Mouse (Mus musculus): ENCODE measurements around the gene Zfp777. TPM values are rescaled to one million over a fixed set of nuclear protein-coding genes. Genes with fewer than 3 reads are reported as not detected.
A peak's percentile ranks its signal among the peaks of the same experiment; 100 is the strongest.

The Zfp777 gene
- polyA plus RNA-seq, 1 experiment from 2014 or later, result 2.4 TPM

DNA sequence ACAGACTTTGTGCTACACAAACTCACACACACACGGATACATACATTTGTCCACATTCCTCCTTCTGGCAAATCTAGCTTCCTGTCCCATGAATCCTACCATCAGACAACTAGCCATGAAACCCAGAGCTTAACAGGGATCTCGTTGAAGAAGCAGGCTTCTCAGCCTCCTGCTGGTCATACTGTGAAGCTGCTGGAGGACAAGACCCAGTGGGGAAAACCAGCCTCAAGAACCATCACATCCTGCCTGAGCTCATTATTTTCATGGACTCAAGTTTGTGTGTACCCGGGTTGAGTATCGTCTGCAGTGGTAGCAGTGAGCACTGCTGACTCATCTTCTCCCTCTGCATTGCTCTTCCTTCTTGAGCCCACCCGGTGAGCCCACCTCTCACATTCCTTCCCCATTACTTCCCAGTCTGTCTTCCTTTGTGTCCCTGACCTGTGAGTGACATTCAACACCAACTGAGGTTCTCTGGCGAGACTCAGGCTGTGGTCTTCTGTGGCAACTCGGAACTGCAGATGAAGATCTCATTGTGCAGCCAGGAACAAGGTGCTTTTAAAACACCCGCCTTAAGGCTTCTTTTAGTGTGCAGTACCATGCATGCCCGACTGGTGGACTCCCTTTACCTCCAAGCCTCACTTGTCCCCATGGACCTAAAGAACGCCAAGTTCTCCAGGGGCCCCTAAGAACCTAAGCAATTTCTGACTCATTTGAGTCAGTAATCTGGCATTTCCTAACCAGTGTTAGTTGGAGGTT lies 22.6 kb downstream of the Zfp777 start:
- H3K27me3 ChIP-seq, result no peaks in the 10 kb centered on the region
- no peak overlapping the region for H3K4me2 ChIP-seq
- no peak overlapping the region for H3K27ac ChIP-seq (replicated peaks)
- 67% methylated on average over 10 of the region's 10 CpGs for WGBS (ENCODE audit: insufficient replicate concordance)
- H3K9ac ChIP-seq, result no peak overlapping the region
- no peak for ATAC-seq (ENCODE audit: insufficient read depth)
- H3K9me3 ChIP-seq (replicated peaks), result no peaks in the 10 kb centered on the region
- H3K4me3 ChIP-seq (replicated peaks), result no peak overlapping the region
- no peaks in the 10 kb centered on the region for H3K4me1 ChIP-seq (replicated peaks)
- peaks cover 71% of the 10 kb centered on the region for H3K36me3 ChIP-seq (replicated peaks)

DNA sequence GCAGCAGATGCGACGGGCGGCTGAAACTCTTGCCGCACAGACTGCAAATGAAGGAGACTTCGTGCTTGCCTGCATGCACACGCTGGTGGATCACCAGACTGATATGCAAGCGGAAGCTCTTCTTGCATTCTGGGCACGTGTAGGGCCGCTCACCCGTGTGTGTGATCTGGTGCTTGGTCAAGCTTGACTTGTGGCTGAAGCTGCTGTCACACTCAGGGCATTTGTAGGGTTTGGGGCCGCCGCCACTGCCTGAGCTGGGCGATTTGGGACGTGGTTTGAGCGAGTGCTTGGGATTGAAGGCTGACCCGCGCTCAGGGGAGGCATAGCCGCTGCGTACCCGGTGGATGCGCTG lies 23.7 kb downstream of the Zfp777 start:
- H3K9ac ChIP-seq, result no peak overlapping the region
- 88% methylated on average over 21 of the region's 21 CpGs for WGBS (ENCODE audit: insufficient replicate concordance)

GRCm38 (mm10) chr6:48024330-48024993 lies 24.2 kb downstream of the Zfp777 start:
- H3K36me3 ChIP-seq (replicated peaks), result peaks cover 61% of the 10 kb centered on the region
- H3K9me3 ChIP-seq (replicated peaks), result no peaks in the 10 kb centered on the region
- no peaks in the 10 kb centered on the region for H3K4me1 ChIP-seq (replicated peaks)
- no peak overlapping the region for H3K27ac ChIP-seq (replicated peaks)
- H3K27me3 ChIP-seq, result no peaks in the 10 kb centered on the region
- WGBS (ENCODE audit: insufficient replicate concordance), result 86% methylated on average over 43 of the region's 43 CpGs
- H3K4me2 ChIP-seq, result no peak overlapping the region
- H3K4me3 ChIP-seq (replicated peaks), result no peak overlapping the region
- ATAC-seq (ENCODE audit: insufficient read depth), result peak; percentile 9; the same call in 1 of the 2 replicates
- H3K9ac ChIP-seq, result no peak overlapping the region

More for the DNA sequence above, 23.7 kb downstream of the Zfp777 start:
- Histone ChIP-seq H3K36me3 (replicated peaks) (peaks cover 64% of the 10 kb centered on the region), H3K4me1 (replicated peaks) (no peaks in the 10 kb centered on the region), H3K27me3 (no peaks in the 10 kb centered on the region), H3K4me2 (no peak overlapping the region), H3K4me3 (replicated peaks) (no peak overlapping the region), H3K27ac (replicated peaks) (no peak overlapping the region), H3K9me3 (replicated peaks) (no peaks in the 10 kb centered on the region)
- no peak for ATAC-seq (ENCODE audit: insufficient read depth)

DNA sequence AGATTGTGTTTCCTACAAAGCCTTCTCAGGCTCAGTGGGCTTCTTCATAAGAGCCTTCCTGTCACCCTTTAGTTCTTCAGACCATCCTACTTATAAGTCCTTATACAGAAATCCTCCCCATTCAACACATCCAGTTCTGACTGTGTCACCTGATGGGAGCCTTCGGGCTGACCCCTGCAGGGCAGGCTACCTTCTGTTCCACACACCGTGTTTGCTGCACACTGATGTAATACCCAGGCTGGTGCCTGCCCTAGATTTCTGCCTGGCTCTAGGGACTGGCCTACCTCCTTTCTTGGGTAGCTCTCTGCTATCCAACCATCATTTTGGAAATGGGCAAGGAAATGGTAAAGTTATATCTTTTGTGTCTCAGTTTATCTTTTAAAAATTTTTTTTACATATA lies 26.0 kb downstream of the Zfp777 start:
- H3K27me3 ChIP-seq, result no peaks in the 10 kb centered on the region
- no peak for ATAC-seq (ENCODE audit: insufficient read depth)
- H3K36me3 ChIP-seq (replicated peaks), result peaks cover 44% of the 10 kb centered on the region
- H3K27ac ChIP-seq (replicated peaks), result no peak overlapping the region
- H3K9ac ChIP-seq, result no peak overlapping the region
- H3K4me2 ChIP-seq, result no peak overlapping the region
- 76% methylated on average over 2 of the region's 2 CpGs for WGBS (ENCODE audit: insufficient replicate concordance)
- no peak overlapping the region for H3K4me3 ChIP-seq (replicated peaks)
- no peaks in the 10 kb centered on the region for H3K4me1 ChIP-seq (replicated peaks)
- H3K9me3 ChIP-seq (replicated peaks), result no peaks in the 10 kb centered on the region

DNA sequence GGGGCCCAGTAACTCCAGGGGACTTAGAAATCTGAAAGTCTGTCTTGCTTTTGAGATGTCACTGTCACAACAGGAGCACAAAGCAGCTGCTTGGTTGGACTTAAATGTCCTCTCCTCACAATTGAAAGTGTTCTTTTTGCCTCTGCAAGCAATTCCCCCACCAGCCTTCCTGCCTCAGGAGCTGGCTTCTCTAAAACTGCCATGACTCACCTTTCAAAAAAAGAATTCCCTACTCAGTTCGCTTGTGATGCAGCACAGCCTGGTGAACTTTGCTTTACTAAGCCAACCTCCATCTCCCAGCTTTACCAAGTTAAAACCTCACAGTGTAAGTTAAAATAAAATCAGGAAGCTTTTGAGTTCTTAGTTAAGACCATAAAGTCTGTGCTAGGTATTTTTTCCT lies 27.0 kb downstream of the Zfp777 start:
- WGBS (ENCODE audit: insufficient replicate concordance), result 69% methylated on average over 1 of the region's 1 CpGs
- no peak overlapping the region for H3K9ac ChIP-seq
- peaks cover 35% of the 10 kb centered on the region for H3K36me3 ChIP-seq (replicated peaks)
- H3K27me3 ChIP-seq, result no peaks in the 10 kb centered on the region
- H3K9me3 ChIP-seq (replicated peaks), result no peaks in the 10 kb centered on the region
- no peak overlapping the region for H3K4me2 ChIP-seq
- H3K4me1 ChIP-seq (replicated peaks), result no peaks in the 10 kb centered on the region
- ATAC-seq (ENCODE audit: insufficient read depth), result no peak
- no peak overlapping the region for H3K4me3 ChIP-seq (replicated peaks)
- H3K27ac ChIP-seq (replicated peaks), result no peak overlapping the region

GRCm38 (mm10) chr6:48020006-48020405 lies 28.7 kb downstream of the Zfp777 start:
- Histone ChIP-seq H3K9ac (no peak overlapping the region), H3K4me2 (no peak overlapping the region), H3K9me3 (replicated peaks) (no peaks in the 10 kb centered on the region), H3K27me3 (no peaks in the 10 kb centered on the region), H3K27ac (replicated peaks) (no peak overlapping the region), H3K36me3 (replicated peaks) (peaks cover 19% of the 10 kb centered on the region), H3K4me1 (replicated peaks) (peaks cover 7% of the 10 kb centered on the region), H3K4me3 (replicated peaks) (no peak overlapping the region)
- ATAC-seq (ENCODE audit: insufficient read depth), result no peak
- 80% methylated on average over 2 of the region's 2 CpGs for WGBS (ENCODE audit: insufficient replicate concordance)

DNA sequence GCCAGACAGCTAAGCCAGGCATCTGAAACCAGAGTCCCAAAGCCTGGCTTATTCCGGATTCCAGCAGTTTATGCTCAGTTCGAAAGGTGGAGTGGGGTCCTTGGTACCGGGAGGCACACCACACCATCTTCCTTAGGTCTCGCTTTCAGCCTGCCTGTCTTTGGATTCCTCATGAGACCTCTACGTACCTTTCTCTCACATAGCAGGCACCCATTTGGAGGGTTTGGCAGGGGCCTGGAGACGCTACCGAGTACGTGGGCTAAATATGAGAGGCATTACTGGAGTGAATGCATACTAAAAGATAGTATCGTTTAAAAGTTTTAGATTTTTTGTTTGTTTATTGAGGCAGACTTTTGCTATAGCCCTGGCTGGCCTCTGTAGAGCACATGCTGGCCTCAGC lies 31.9 kb downstream of the Zfp777 start:
- 0 out of 2 replicates have a peak overlapping the region, but pooled peaks have one; percentile 73 for H3K4me2 ChIP-seq
- H3K4me3 ChIP-seq (replicated peaks), result no peak overlapping the region
- no peak overlapping the region for H3K27ac ChIP-seq (replicated peaks)
- no peaks in the 10 kb centered on the region for H3K9me3 ChIP-seq (replicated peaks)
- no peak for ATAC-seq (ENCODE audit: insufficient read depth)
- H3K9ac ChIP-seq, result no peak overlapping the region
- H3K27me3 ChIP-seq, result no peaks in the 10 kb centered on the region
- no peaks in the 10 kb centered on the region for H3K36me3 ChIP-seq (replicated peaks)
- 82% methylated on average over 9 of the region's 9 CpGs for WGBS (ENCODE audit: insufficient replicate concordance)
- H3K4me1 ChIP-seq (replicated peaks), result peaks cover 7% of the 10 kb centered on the region

GRCm38 (mm10) chr6:48016090-48016521 lies 32.6 kb downstream of the Zfp777 start:
- no peaks in the 10 kb centered on the region for H3K9me3 ChIP-seq (replicated peaks)
- H3K4me1 ChIP-seq (replicated peaks), result peaks cover 7% of the 10 kb centered on the region
- no peaks in the 10 kb centered on the region for H3K36me3 ChIP-seq (replicated peaks)
- peak; percentile 74 for ATAC-seq (ENCODE audit: insufficient read depth)
- peak overlapping the region; percentile 11; the same call in 1 of the 2 replicates for H3K9ac ChIP-seq
- H3K27ac ChIP-seq (replicated peaks), result no peak overlapping the region
- under 1% methylated on average over 23 of the region's 24 CpGs for WGBS (ENCODE audit: insufficient replicate concordance)
- H3K4me3 ChIP-seq (replicated peaks), result peak overlapping the region; percentile 46
- peak overlapping the region; percentile 73 for H3K4me2 ChIP-seq
- H3K27me3 ChIP-seq, result no peaks in the 10 kb centered on the region

DNA sequence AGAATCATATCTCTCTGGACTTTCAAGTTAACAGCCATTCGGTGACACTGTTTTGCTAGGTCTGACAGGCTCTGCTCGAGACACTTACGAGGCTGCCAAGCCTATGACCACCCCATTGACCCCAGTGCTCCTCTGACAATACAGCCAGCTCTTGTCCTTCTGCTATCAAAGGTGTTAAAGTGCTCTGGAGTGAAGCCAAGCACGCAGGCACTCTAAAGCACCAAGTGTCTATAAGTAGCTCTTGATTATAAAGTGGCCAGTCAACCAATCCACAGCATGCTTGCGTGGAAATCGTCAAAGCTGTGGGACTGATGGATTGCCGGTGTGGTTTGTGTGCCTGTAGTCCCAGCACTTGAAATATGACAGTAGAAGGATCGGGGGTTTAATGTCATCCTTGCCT lies 38.0 kb downstream of the Zfp777 start:
- ATAC-seq (ENCODE audit: insufficient read depth), result no peak
- peaks cover 1% of the 10 kb centered on the region; the same call in 1 of the 2 replicates for H3K4me1 ChIP-seq (replicated peaks)
- H3K9me3 ChIP-seq (replicated peaks), result no peaks in the 10 kb centered on the region
- no peak overlapping the region for H3K9ac ChIP-seq
- no peaks in the 10 kb centered on the region for H3K36me3 ChIP-seq (replicated peaks)
- H3K4me3 ChIP-seq (replicated peaks), result no peak overlapping the region
- H3K4me2 ChIP-seq, result no peak overlapping the region
- 59% methylated on average over 8 of the region's 8 CpGs for WGBS (ENCODE audit: insufficient replicate concordance)
- H3K27ac ChIP-seq (replicated peaks), result no peak overlapping the region
- H3K27me3 ChIP-seq, result no peaks in the 10 kb centered on the region

- Histone ChIP-seq H3K9me3 (replicated peaks) (no peaks in the 10 kb centered on the region), H3K27me3 (no peaks in the 10 kb centered on the region), H3K27ac (replicated peaks) (no peak overlapping the region), H3K9ac (no peak overlapping the region), H3K36me3 (replicated peaks) (no peaks in the 10 kb centered on the region), H3K4me2 (no peak overlapping the region), H3K4me3 (replicated peaks) (no peak overlapping the region), H3K4me1 (replicated peaks) (no peaks in the 10 kb centered on the region)
- ATAC-seq (ENCODE audit: insufficient read depth), result no peak
- WGBS (ENCODE audit: insufficient replicate concordance), result 67% methylated on average over 9 of the region's 9 CpGs
These were observed 53.0 kb downstream of the Zfp777 start for GRCm38 (mm10) chr6:47995661-47996060.

DNA sequence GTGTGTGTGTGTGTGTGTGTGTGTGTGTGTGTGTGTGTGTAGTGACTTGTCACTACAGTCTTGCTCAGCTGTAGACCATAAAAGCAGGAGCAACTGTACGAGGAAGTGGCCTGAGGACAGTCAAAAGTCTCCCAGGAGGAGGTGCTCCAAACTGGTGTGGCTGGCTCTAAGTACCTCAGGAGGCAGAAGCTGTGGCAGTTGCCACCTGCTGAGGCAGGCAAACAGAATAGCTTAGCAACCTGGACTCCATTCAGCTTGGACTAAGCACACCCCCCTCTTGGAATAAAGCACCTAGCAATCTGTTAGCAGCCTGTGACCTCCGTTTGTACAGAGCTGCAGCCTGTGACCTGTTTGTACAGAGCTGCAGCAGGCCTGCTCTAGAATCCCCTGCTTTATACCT lies 64.8 kb downstream of the Zfp777 start:
- Histone ChIP-seq H3K9me3 (replicated peaks) (no peaks in the 10 kb centered on the region), H3K36me3 (replicated peaks) (no peaks in the 10 kb centered on the region), H3K9ac (no peak overlapping the region), H3K27ac (replicated peaks) (no peak overlapping the region), H3K4me2 (no peak overlapping the region), H3K4me1 (replicated peaks) (no peaks in the 10 kb centered on the region), H3K27me3 (peaks cover 3% of the 10 kb centered on the region; the same call in 1 of the 2 replicates), H3K4me3 (replicated peaks) (no peak overlapping the region)
- ATAC-seq (ENCODE audit: insufficient read depth), result no peak
- 28% methylated on average over 2 of the region's 2 CpGs for WGBS (ENCODE audit: insufficient replicate concordance)

All from liver, embryonic 15.5 days (tissue).